Mouse (Mus musculus): ENCODE measurements around the gene Syvn1. TPM values are rescaled to one million over a fixed set of nuclear protein-coding genes. Genes with fewer than 3 reads are reported as not detected.

The Syvn1 gene
- polyA plus RNA-seq, 1 experiment, result 47.1 TPM

DNA sequence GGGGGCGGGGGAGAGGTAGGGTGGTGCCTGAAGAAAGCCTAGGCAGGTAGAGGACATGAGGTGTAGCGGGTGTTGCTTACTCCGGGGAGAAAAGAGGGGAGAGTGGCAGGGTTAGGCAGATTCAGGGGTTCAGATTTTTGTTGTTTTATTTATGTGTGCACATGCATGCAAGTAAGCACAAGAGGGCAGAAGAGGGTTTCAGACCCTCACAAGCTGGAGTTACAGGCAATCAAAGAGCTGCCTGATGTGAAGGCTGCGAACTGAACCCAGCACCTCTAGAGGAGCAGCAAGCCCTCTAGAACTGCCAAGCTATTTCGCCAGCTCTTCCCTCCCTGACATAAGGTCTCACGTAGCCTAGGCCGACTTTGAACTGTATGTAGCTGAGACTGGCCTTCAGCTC, 29.8 kb upstream of the Syvn1 start:
- no peak for DNase-seq
- WGBS, result 68% methylated on average over 7 of the region's 7 CpGs
- Histone ChIP-seq H3K4me1 (ENCODE audit: control insufficient read depth, insufficient read depth, low read length) (peaks cover 14% of the 10 kb centered on the region), H3K4me3 (replicated peaks; ENCODE audit: extremely low read depth, low read depth, low read length) (no peak overlapping the region)
- TF ChIP-seq CTCF (IDR thresholded peaks at IDR 0.05; ENCODE audit: insufficient read depth, low read length) (no peak), POLR2A (IDR thresholded peaks at IDR 0.05; ENCODE audit: borderline replicate concordance, extremely low read depth, low read depth, low read length) (no peak)

GRCm38 (mm10) chr19:6018142-6019089, 28.0 kb upstream of the Syvn1 start:
- peak; percentile 82 for DNase-seq
- TF ChIP-seq CTCF (IDR thresholded peaks at IDR 0.05; ENCODE audit: insufficient read depth, low read length) (peak; percentile 91), POLR2A (IDR thresholded peaks at IDR 0.05; ENCODE audit: borderline replicate concordance, extremely low read depth, low read depth, low read length) (no peak)
- peaks cover 14% of the 10 kb centered on the region for H3K4me1 ChIP-seq (ENCODE audit: control insufficient read depth, insufficient read depth, low read length)
- no peak overlapping the region for H3K4me3 ChIP-seq (replicated peaks; ENCODE audit: extremely low read depth, low read depth, low read length)
- 27% methylated on average over 15 of the region's 15 CpGs for WGBS

DNA sequence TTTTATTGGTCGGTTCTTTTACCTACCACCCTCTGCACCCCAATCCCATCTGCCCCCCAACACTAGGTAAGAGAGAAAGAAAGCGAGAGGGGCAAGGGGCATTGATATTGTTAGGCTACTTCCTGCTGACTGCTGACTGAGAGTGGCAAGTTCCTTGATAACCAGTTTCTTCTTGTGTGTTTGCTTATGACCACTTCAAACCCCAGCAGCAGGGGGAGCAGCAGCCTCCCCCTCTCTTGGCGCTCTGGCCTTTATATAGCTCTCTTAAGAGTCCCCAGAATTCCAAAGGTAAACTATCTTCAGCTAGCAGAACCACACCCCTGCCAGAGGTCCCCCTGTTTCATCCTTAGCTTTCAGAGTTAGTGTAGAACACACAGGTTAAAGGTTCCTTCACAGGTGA, 26.1 kb upstream of the Syvn1 start:
- 38% methylated on average over 3 of the region's 3 CpGs for WGBS
- H3K4me1 ChIP-seq (ENCODE audit: control insufficient read depth, insufficient read depth, low read length), result peaks cover 7% of the 10 kb centered on the region
- no peak for DNase-seq

DNA sequence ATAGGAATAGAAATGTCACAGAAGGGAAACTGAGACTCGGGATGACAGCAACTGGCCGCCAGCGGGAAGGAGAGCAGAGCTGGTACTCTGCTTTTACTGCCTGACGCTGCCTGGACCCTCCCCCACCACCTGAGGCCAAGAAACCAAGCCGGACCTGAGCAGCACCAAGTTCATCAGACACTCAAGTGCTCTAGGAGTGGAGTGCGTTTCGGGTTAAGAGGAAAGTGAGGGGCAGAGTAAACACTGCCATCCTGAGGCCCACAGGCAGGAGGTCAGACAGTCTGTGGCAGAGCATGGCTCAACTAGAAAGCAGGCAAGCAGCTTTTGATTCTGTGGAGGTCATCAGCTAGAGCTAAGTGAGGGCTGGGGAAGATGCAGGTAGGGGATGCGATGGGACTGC, 23.3 kb upstream of the Syvn1 start:
- WGBS, result 53% methylated on average over 8 of the region's 8 CpGs
- Histone ChIP-seq H3K4me3 (replicated peaks; ENCODE audit: extremely low read depth, low read depth, low read length) (no peak overlapping the region), H3K4me1 (ENCODE audit: control insufficient read depth, insufficient read depth, low read length) (no peaks in the 10 kb centered on the region)
- DNase-seq, result no peak
- TF ChIP-seq CTCF (IDR thresholded peaks at IDR 0.05; ENCODE audit: insufficient read depth, low read length), result no peak
- no peak for TF ChIP-seq POLR2A (IDR thresholded peaks at IDR 0.05; ENCODE audit: borderline replicate concordance, extremely low read depth, low read depth, low read length)

More for the DNA sequence above, 26.1 kb upstream of the Syvn1 start:
- TF ChIP-seq POLR2A (IDR thresholded peaks at IDR 0.05; ENCODE audit: borderline replicate concordance, extremely low read depth, low read depth, low read length) (no peak), CTCF (IDR thresholded peaks at IDR 0.05; ENCODE audit: insufficient read depth, low read length) (no peak)
- H3K4me3 ChIP-seq (replicated peaks; ENCODE audit: extremely low read depth, low read depth, low read length), result no peak overlapping the region

GRCm38 (mm10) chr19:6023930-6024329, 22.4 kb upstream of the Syvn1 start:
- 68% methylated on average over 7 of the region's 7 CpGs for WGBS
- Histone ChIP-seq H3K4me3 (replicated peaks; ENCODE audit: extremely low read depth, low read depth, low read length) (no peak overlapping the region), H3K4me1 (ENCODE audit: control insufficient read depth, insufficient read depth, low read length) (no peaks in the 10 kb centered on the region)
- TF ChIP-seq POLR2A (IDR thresholded peaks at IDR 0.05; ENCODE audit: borderline replicate concordance, extremely low read depth, low read depth, low read length) (no peak), CTCF (IDR thresholded peaks at IDR 0.05; ENCODE audit: insufficient read depth, low read length) (no peak)
- DNase-seq, result no peak

DNA sequence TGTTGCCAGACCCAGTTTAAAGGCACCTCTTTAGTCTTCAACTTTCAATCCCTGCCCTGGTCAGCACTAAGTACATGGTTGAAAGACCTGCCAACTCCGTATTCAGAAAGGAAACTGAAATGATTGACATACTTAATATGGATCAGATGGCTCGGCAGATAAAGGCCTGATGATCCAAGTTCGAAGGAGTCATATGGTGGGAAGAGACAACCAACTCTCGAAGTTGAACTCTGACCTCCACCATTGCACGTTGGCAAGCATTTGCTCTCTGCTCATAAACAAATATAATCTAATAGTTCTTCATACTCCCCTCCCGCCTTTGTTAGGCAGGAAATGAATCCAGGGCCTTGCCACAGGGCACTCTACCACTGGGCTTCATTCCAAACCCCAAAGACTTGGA, 17.4 kb upstream of the Syvn1 start:
- 0 out of 2 replicates have a peak, but pooled peaks cover 3% of the 10 kb centered on the region for H3K4me1 ChIP-seq (ENCODE audit: control insufficient read depth, insufficient read depth, low read length)
- no peak for DNase-seq
- 41% methylated on average over 6 of the region's 6 CpGs for WGBS
- TF ChIP-seq POLR2A (IDR thresholded peaks at IDR 0.05; ENCODE audit: borderline replicate concordance, extremely low read depth, low read depth, low read length) (no peak), CTCF (IDR thresholded peaks at IDR 0.05; ENCODE audit: insufficient read depth, low read length) (no peak)
- no peak overlapping the region for H3K4me3 ChIP-seq (replicated peaks; ENCODE audit: extremely low read depth, low read depth, low read length)

GRCm38 (mm10) chr19:6029426-6029825, 16.9 kb upstream of the Syvn1 start:
- WGBS, result 73% methylated on average over 9 of the region's 9 CpGs
- TF ChIP-seq CTCF (IDR thresholded peaks at IDR 0.05; ENCODE audit: insufficient read depth, low read length) (no peak), POLR2A (IDR thresholded peaks at IDR 0.05; ENCODE audit: borderline replicate concordance, extremely low read depth, low read depth, low read length) (no peak)
- DNase-seq, result no peak
- no peak overlapping the region for H3K4me3 ChIP-seq (replicated peaks; ENCODE audit: extremely low read depth, low read depth, low read length)
- H3K4me1 ChIP-seq (ENCODE audit: control insufficient read depth, insufficient read depth, low read length), result 0 out of 2 replicates have a peak, but pooled peaks cover 3% of the 10 kb centered on the region

DNA sequence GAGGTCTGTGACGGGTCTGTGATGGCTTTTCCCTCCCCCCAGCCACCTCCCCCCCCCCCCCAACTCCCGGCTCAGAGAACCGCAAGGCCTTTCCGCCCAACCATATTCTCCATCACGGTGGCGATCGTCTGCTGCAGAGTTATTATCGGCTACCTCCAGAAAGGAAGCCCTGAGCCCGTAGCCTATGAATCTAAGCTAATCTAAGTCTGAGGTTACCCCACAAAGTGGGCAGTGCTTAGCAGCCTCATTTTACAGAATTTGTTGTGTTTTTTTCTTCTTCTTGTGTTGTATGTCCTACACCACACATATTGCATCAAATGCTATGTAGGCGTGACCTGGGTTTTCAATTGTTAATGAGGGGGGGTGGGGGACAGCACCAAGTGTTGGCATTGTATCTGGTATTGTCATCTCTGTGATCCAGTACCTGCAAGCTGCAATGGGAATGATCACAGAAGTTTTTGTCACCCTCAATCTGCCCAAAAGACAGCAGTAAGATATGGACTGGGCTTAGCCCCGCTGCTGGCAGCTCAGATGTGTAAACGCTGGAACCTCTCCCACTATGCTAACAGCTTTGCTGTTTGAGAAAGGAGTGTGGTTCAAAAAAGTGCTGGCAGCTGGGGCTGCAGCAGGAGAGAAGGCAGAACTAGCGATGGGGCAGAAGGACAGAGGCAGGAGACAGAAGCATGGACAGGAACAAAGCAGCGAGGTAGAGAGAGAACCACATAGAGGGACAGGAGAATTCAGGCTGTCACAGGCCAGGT, 15.7 kb upstream of the Syvn1 start:
- H3K4me1 ChIP-seq (ENCODE audit: control insufficient read depth, insufficient read depth, low read length), result 0 out of 2 replicates have a peak, but pooled peaks cover 3% of the 10 kb centered on the region
- H3K4me3 ChIP-seq (replicated peaks; ENCODE audit: extremely low read depth, low read depth, low read length), result no peak overlapping the region
- 72% methylated on average over 14 of the region's 14 CpGs for WGBS
- no peak for DNase-seq
- TF ChIP-seq CTCF (IDR thresholded peaks at IDR 0.05; ENCODE audit: insufficient read depth, low read length), result no peak
- TF ChIP-seq POLR2A (IDR thresholded peaks at IDR 0.05; ENCODE audit: borderline replicate concordance, extremely low read depth, low read depth, low read length), result no peak

DNA sequence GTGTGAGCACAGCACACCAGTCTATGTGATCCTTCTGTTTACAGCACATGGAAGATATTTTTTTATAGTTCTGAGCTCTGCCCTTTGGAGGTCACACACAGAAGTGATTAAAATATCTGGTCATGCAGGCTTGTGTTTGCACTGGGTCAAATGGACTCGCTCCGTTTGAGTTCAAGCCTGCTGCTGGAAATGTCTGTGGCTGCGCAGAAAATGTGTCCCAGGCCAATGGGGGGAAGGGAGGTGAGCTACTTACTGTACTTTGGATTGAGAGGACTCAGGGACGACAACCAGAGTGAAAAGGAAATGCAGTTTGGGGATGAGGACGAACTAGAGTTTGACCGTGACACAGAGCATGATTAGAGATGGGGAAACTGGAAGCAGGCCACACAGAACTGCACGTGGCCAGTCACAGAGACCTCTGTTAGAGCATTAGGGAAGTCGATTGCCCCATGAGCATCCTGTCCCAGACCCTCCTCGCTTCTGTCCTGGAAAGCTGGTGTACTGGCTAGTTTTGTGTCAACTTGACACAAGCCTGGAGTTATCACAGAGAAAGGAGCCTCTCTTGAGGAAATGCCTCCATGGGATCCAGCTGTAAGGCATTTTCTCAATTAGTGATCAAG, 10.3 kb upstream of the Syvn1 start:
- H3K4me1 ChIP-seq (ENCODE audit: control insufficient read depth, insufficient read depth, low read length), result no peaks in the 10 kb centered on the region
- TF ChIP-seq CTCF (IDR thresholded peaks at IDR 0.05; ENCODE audit: insufficient read depth, low read length) (no peak), POLR2A (IDR thresholded peaks at IDR 0.05; ENCODE audit: borderline replicate concordance, extremely low read depth, low read depth, low read length) (no peak)
- WGBS, result 70% methylated on average over 9 of the region's 9 CpGs
- DNase-seq, result no peak
- no peak overlapping the region for H3K4me3 ChIP-seq (replicated peaks; ENCODE audit: extremely low read depth, low read depth, low read length)

All from lung, adult 2 months (tissue).